Comparison of ENCODE assay signal across 21 mouse cellular contexts in the genomic region with DNA sequence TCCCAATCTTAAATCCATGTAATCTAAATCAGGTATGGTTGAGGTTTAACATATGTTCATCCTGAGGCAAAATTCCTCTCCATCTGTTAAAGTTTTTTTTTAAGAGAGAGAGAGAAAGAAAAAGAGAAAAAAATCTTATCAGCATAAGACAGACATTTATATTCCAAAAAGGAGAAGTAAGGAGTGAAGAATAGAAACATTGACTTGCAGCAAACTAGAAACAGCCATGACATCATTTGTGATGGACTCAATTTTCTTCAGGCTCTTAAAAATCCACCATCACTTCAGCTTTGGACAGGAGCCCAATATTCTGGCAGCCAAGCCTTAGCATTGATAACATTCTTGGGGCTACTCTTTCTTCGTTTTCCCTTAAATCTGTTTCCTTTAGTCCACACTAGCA.
DNase-seq lines count a peak whose midpoint lies in the region; ATAC-seq and TF ChIP-seq lines count a peak whose summit lies in the region.
"Had no signal": no experiment of that assay in that cellular context is flagged by ENCODE, and none has a peak within 500 bp of the region (broad histone marks: within the 10 kb centered on the region; RNA-seq: fewer than 3 reads in every experiment).

No protein-coding gene starts in this region.

- no peaks in the 10 kb centered on the region for H3K36me3 ChIP-seq in lung, embryonic 14.5 days (ENCODE audit: insufficient read depth)
- H3K36me3 ChIP-seq: embryonic facial prominence, embryonic 15.5 days; heart, embryonic 10.5 days; heart, embryonic 13.5 days; hindbrain, embryonic 12.5 days; hindbrain, embryonic 15.5 days had no signal

- intact Hi-C loops in heart, postnatal 10 days (cut with DNase I), result no loop called here

- H3K9me3 ChIP-seq in lung, embryonic 14.5 days (ENCODE audit: low read depth, low read length), result no peaks in the 10 kb centered on the region
- H3K9me3 ChIP-seq: embryonic facial prominence, embryonic 15.5 days; heart, embryonic 10.5 days; heart, embryonic 13.5 days; hindbrain, embryonic 12.5 days; hindbrain, embryonic 15.5 days had no signal

- H3K4me1 ChIP-seq in lung, embryonic 14.5 days (ENCODE audit: insufficient read depth), result no peaks in the 10 kb centered on the region
- H3K4me1 ChIP-seq: embryonic facial prominence, embryonic 15.5 days; heart, embryonic 10.5 days; heart, embryonic 13.5 days; hindbrain, embryonic 12.5 days; hindbrain, embryonic 15.5 days had no signal

- TF ChIP-seq CTCF in lung, embryonic 14.5 days (IDR thresholded peaks at IDR 0.05; ENCODE audit: low read depth), result no peak

- no peak overlapping the region for H3K4me3 ChIP-seq in lung, embryonic 14.5 days (ENCODE audit: low read depth, low read length)
- H3K4me3 ChIP-seq: embryonic facial prominence, embryonic 15.5 days; heart, adult 2 months; heart, embryonic 10.5 days; heart, embryonic 13.5 days; hindbrain, embryonic 12.5 days; hindbrain, embryonic 15.5 days had no signal

- whole genome bisulfite sequencing in lung, embryonic 14.5 days, result 55% methylated on average over 1 of the region's 1 CpGs

- no peak overlapping the region for H3K27ac ChIP-seq in lung, embryonic 14.5 days (ENCODE audit: low read depth)
- H3K27ac ChIP-seq: embryonic facial prominence, embryonic 15.5 days; heart, adult 2 months; heart, embryonic 10.5 days; heart, embryonic 13.5 days; hindbrain, embryonic 12.5 days; hindbrain, embryonic 15.5 days had no signal

- ATAC-seq in lung, embryonic 14.5 days (ENCODE audit: insufficient read depth), result no peak
- ATAC-seq in common myeloid progenitor, adult 5-6 weeks (replicated peaks; ENCODE audit: low read depth, poor library complexity, severe bottlenecking), result 0 out of 2 replicates have a peak, but pooled peaks have one; percentile 15
- ATAC-seq: forebrain, embryonic 14.5 days; intestine, postnatal 0 days had no signal

- H3K9ac ChIP-seq in lung, embryonic 14.5 days, result no peak overlapping the region
- H3K9ac ChIP-seq: embryonic facial prominence, embryonic 15.5 days; heart, embryonic 13.5 days; hindbrain, embryonic 12.5 days; hindbrain, embryonic 15.5 days had no signal

- H3K27me3 ChIP-seq in lung, embryonic 14.5 days (ENCODE audit: insufficient read depth, low read length), result no peaks in the 10 kb centered on the region
- H3K27me3 ChIP-seq: embryonic facial prominence, embryonic 15.5 days; heart, embryonic 13.5 days; hindbrain, embryonic 12.5 days; hindbrain, embryonic 15.5 days had no signal

- peak; percentile 51 for DNase-seq in lung, embryonic 14.5 days
- no peak for DNase-seq in lung, postnatal 10 days
- peak; percentile 68 for DNase-seq in MEL-GATA-1-ER (ENCODE audit: extremely low read depth, low read depth)
- DNase-seq in heart, postnatal 10 days, result no peak
- DNase-seq in embryo, embryonic 9.5 days (ENCODE audit: extremely low spot score), result no peak
- DNase-seq: adrenal gland, adult 2 months; adrenal gland, postnatal 14 days; cerebellum, adult 18-20 months; cerebellum, adult 9-10 months; cerebellum, postnatal 14 days; gastrocnemius, postnatal 10 days; gastrocnemius, postnatal 36 days; heart, adult 2 months had no signal

- no peak overlapping the region for H3K4me2 ChIP-seq in lung, embryonic 14.5 days
- H3K4me2 ChIP-seq: embryonic facial prominence, embryonic 15.5 days; heart, embryonic 13.5 days; hindbrain, embryonic 12.5 days; hindbrain, embryonic 15.5 days had no signal

Comparison
In these comparisons a context has a peak if more than half of its experiments do, and no peak if none do; other contexts are left out.
1. DNase-seq: peak in lung, embryonic 14.5 days (single experiment) and MEL-GATA-1-ER (single experiment); none in lung, postnatal 10 days (single experiment), heart, postnatal 10 days (0 of 2) and embryo, embryonic 9.5 days (single experiment).